Mouse (Mus musculus): ENCODE measurements around the gene Prpsap1. TPM values are rescaled to one million over a fixed set of nuclear protein-coding genes. Genes with fewer than 3 reads are reported as not detected.

Gene Prpsap1
- polyA plus RNA-seq, 1 experiment from 2014 or later = 181 TPM

- Histone ChIP-seq H3K4me1 (ENCODE audit: control insufficient read depth, insufficient read depth, low read depth, low read length) (peaks cover 22% of the 10 kb centered on the region), H3K9me3 (ENCODE audit: control insufficient read depth, low read length) (no peaks in the 10 kb centered on the region), H3K4me2 (ENCODE audit: low read length) (peak overlapping the region; percentile 87), H3K36me3 (ENCODE audit: control insufficient read depth, insufficient read depth, low read length) (no peaks in the 10 kb centered on the region; the same call in 1 of the 2 replicates), H3K27ac (ENCODE audit: low read depth, low read length) (no peak overlapping the region), H3K9ac (ENCODE audit: low read depth, low read length) (no peak overlapping the region), H3K27me3 (replicated peaks; ENCODE audit: control insufficient read depth, insufficient read depth, low read length) (no peaks in the 10 kb centered on the region), H3K4me3 (ENCODE audit: low read length) (no peak overlapping the region)
- 58% methylated on average over 5 of the region's 5 CpGs for WGBS
- no peak for ATAC-seq
Observed at GRCm38 (mm10) chr11:116435992-116436724, 57.8 kb downstream of the Prpsap1 start.

- H3K4me3 ChIP-seq (ENCODE audit: low read length) = peak overlapping the region; percentile 84
- no peaks in the 10 kb centered on the region; the same call in 1 of the 2 replicates for H3K36me3 ChIP-seq (ENCODE audit: control insufficient read depth, insufficient read depth, low read length)
- H3K27ac ChIP-seq (ENCODE audit: low read depth, low read length) = peak overlapping the region; percentile 89
- peak overlapping the region; percentile 93 for H3K9ac ChIP-seq (ENCODE audit: low read depth, low read length)
- no peaks in the 10 kb centered on the region for H3K27me3 ChIP-seq (replicated peaks; ENCODE audit: control insufficient read depth, insufficient read depth, low read length)
- H3K4me1 ChIP-seq (ENCODE audit: control insufficient read depth, insufficient read depth, low read depth, low read length) = peaks cover 22% of the 10 kb centered on the region
- ATAC-seq = no peak
- 51% methylated on average over 12 of the region's 12 CpGs for WGBS
- peak overlapping the region; percentile 87 for H3K4me2 ChIP-seq (ENCODE audit: low read length)
- no peaks in the 10 kb centered on the region for H3K9me3 ChIP-seq (ENCODE audit: control insufficient read depth, low read length)
Observed at GRCm38 (mm10) chr11:116434967-116435752, 58.8 kb downstream of the Prpsap1 start.

GRCm38 (mm10) chr11:116434287-116434966 lies 59.6 kb downstream of the Prpsap1 start:
- H3K27ac ChIP-seq (ENCODE audit: low read depth, low read length) = peak overlapping the region; percentile 89
- H3K4me1 ChIP-seq (ENCODE audit: control insufficient read depth, insufficient read depth, low read depth, low read length) = peaks cover 22% of the 10 kb centered on the region
- peak overlapping the region; percentile 87 for H3K4me2 ChIP-seq (ENCODE audit: low read length)
- H3K36me3 ChIP-seq (ENCODE audit: control insufficient read depth, insufficient read depth, low read length) = no peaks in the 10 kb centered on the region; the same call in 1 of the 2 replicates
- no peaks in the 10 kb centered on the region for H3K27me3 ChIP-seq (replicated peaks; ENCODE audit: control insufficient read depth, insufficient read depth, low read length)
- WGBS = 0% methylated on average over 38 of the region's 67 CpGs
- H3K9ac ChIP-seq (ENCODE audit: low read depth, low read length) = peak overlapping the region; percentile 93
- ATAC-seq = peak; percentile 17; the same call in 1 of the 2 replicates
- H3K4me3 ChIP-seq (ENCODE audit: low read length) = peak overlapping the region; percentile 84
- H3K9me3 ChIP-seq (ENCODE audit: control insufficient read depth, low read length) = no peaks in the 10 kb centered on the region

- H3K27ac ChIP-seq (ENCODE audit: low read depth, low read length) = peak within 1 kb of the TSS; percentile 89
- H3K4me1 ChIP-seq (ENCODE audit: control insufficient read depth, insufficient read depth, low read depth, low read length) = peaks cover 22% of the 10 kb centered on the region
- H3K4me3 ChIP-seq (ENCODE audit: low read length) = peak within 1 kb of the TSS; percentile 84
- H3K4me2 ChIP-seq (ENCODE audit: low read length) = peak within 1 kb of the TSS; percentile 87
- WGBS = 2% methylated on average over 49 of the region's 66 CpGs
- no peaks in the 10 kb centered on the region; the same call in 1 of the 2 replicates for H3K36me3 ChIP-seq (ENCODE audit: control insufficient read depth, insufficient read depth, low read length)
- no peaks in the 10 kb centered on the region for H3K9me3 ChIP-seq (ENCODE audit: control insufficient read depth, low read length)
- H3K9ac ChIP-seq (ENCODE audit: low read depth, low read length) = peak within 1 kb of the TSS; percentile 93
- no peaks in the 10 kb centered on the region for H3K27me3 ChIP-seq (replicated peaks; ENCODE audit: control insufficient read depth, insufficient read depth, low read length)
- peak; percentile 99 for ATAC-seq
Observed at GRCm38 (mm10) chr11:116433356-116434286, 60.4 kb downstream of the Prpsap1 start, which contains the start of gene Ubald2. Ubald2 (plus strand) TSS chr11:116434094.

- ATAC-seq = no peak
- Histone ChIP-seq H3K4me3 (ENCODE audit: low read length) (no peak overlapping the region), H3K27ac (ENCODE audit: low read depth, low read length) (no peak overlapping the region), H3K27me3 (replicated peaks; ENCODE audit: control insufficient read depth, insufficient read depth, low read length) (no peaks in the 10 kb centered on the region), H3K9ac (ENCODE audit: low read depth, low read length) (no peak overlapping the region), H3K36me3 (ENCODE audit: control insufficient read depth, insufficient read depth, low read length) (no peaks in the 10 kb centered on the region; the same call in 1 of the 2 replicates), H3K4me1 (ENCODE audit: control insufficient read depth, insufficient read depth, low read depth, low read length) (peaks cover 22% of the 10 kb centered on the region), H3K4me2 (ENCODE audit: low read length) (no peak overlapping the region), H3K9me3 (ENCODE audit: control insufficient read depth, low read length) (no peaks in the 10 kb centered on the region)
- WGBS = 69% methylated on average over 8 of the region's 8 CpGs
Observed at GRCm38 (mm10) chr11:116432593-116433355, 61.2 kb downstream of the Prpsap1 start.

- H3K9ac ChIP-seq (ENCODE audit: low read depth, low read length) = no peak overlapping the region
- H3K36me3 ChIP-seq (ENCODE audit: control insufficient read depth, insufficient read depth, low read length) = no peaks in the 10 kb centered on the region; the same call in 1 of the 2 replicates
- H3K27me3 ChIP-seq (replicated peaks; ENCODE audit: control insufficient read depth, insufficient read depth, low read length) = no peaks in the 10 kb centered on the region
- H3K4me3 ChIP-seq (ENCODE audit: low read length) = no peak overlapping the region
- ATAC-seq = no peak
- 58% methylated on average over 6 of the region's 6 CpGs for WGBS
- H3K4me2 ChIP-seq (ENCODE audit: low read length) = no peak overlapping the region
- peaks cover 21% of the 10 kb centered on the region for H3K4me1 ChIP-seq (ENCODE audit: control insufficient read depth, insufficient read depth, low read depth, low read length)
- H3K9me3 ChIP-seq (ENCODE audit: control insufficient read depth, low read length) = no peaks in the 10 kb centered on the region
- H3K27ac ChIP-seq (ENCODE audit: low read depth, low read length) = no peak overlapping the region
Observed at GRCm38 (mm10) chr11:116432127-116432526, 61.9 kb downstream of the Prpsap1 start.

GRCm38 (mm10) chr11:116431428-116432077 lies 62.4 kb downstream of the Prpsap1 start:
- WGBS = 55% methylated on average over 11 of the region's 11 CpGs
- Histone ChIP-seq H3K27me3 (replicated peaks; ENCODE audit: control insufficient read depth, insufficient read depth, low read length) (no peaks in the 10 kb centered on the region), H3K9me3 (ENCODE audit: control insufficient read depth, low read length) (no peaks in the 10 kb centered on the region), H3K36me3 (ENCODE audit: control insufficient read depth, insufficient read depth, low read length) (no peaks in the 10 kb centered on the region), H3K9ac (ENCODE audit: low read depth, low read length) (no peak overlapping the region), H3K4me1 (ENCODE audit: control insufficient read depth, insufficient read depth, low read depth, low read length) (peaks cover 16% of the 10 kb centered on the region), H3K4me2 (ENCODE audit: low read length) (no peak overlapping the region), H3K4me3 (ENCODE audit: low read length) (no peak overlapping the region), H3K27ac (ENCODE audit: low read depth, low read length) (no peak overlapping the region)
- ATAC-seq = no peak
